Mouse (Mus musculus) adipocyte (in vitro differentiated cells): ENCODE measurements around the gene Slc2a4.
"Not testable (repeated sequence)": the region's sequence is repeated elsewhere in the genome, so short reads cannot be mapped to it uniquely, and the experiment has no call there.

Experiments used
- DNase-seq: peaks from one replicate; pipeline ENCODE4 v3.0.0-alpha.2; 2016; ENCODE audit warnings: low spot score

The Slc2a4 gene

DNA sequence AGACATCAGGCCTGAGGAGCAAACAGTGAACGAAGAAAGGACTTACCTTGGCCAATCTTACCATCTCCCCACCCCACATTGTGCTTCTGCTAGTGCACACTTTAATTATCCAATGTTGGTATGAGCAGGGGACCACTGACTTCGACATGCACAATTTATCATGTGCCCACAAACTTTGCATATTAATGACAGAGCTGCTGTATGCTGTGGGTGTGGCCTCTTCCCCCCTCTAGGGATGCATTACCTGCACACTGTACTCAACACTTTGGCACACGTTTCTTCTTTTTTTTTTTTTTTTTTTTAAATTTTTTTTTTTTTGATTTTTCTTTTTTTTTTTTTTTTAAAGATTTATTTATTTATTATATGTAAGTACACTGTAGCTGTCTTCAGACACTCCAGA is 22.8 kb upstream of the Slc2a4 start:
- DNase-seq = no peak

DNA sequence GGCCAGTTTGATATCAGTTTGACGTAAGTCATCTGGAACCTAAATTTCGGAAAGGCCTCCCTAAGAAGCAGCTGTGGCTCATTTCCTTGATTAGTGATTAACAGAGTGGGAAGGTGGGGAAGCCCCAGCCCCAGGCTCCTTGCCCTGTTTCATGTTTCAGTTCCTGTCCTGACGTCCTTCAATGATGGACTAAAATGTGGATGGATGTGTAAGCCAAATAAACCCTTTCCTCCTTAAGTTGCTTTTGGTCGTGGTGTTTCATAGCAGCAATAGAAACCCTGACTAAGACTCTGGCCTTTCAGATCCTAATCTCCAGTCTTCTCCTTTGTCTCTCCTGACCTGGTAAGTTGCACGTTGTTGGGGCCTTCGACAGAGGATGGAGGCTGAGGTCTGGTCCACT is 22.2 kb upstream of the Slc2a4 start:
- DNase-seq = no peak

DNA sequence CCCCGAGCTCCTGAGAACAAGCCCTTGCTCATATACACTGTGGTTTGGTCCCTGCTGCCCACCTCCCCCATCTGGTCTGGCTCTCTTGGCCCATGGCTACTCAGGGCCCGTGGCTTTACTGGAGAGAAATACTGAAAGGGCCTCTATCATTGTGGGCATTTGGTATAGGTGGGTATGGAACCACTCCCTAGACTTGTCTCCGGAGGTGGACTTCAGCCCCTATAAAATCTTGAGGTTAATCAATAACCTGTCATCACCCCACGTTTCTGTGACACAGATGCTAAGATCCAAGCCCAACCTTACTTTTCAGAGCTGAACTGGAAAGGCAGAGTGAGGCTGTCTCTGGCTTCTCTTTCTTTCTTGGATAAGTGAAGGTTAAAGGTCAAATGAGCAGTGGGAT is 20.8 kb upstream of the Slc2a4 start:
- DNase-seq = no peak

- DNase-seq = no peak
These were observed 19.0 kb upstream of the Slc2a4 start for GRCm38 (mm10) chr11:69966860-69967517.

GRCm38 (mm10) chr11:69966006-69966859 is 18.2 kb upstream of the Slc2a4 start:
- DNase-seq = no peak

DNA sequence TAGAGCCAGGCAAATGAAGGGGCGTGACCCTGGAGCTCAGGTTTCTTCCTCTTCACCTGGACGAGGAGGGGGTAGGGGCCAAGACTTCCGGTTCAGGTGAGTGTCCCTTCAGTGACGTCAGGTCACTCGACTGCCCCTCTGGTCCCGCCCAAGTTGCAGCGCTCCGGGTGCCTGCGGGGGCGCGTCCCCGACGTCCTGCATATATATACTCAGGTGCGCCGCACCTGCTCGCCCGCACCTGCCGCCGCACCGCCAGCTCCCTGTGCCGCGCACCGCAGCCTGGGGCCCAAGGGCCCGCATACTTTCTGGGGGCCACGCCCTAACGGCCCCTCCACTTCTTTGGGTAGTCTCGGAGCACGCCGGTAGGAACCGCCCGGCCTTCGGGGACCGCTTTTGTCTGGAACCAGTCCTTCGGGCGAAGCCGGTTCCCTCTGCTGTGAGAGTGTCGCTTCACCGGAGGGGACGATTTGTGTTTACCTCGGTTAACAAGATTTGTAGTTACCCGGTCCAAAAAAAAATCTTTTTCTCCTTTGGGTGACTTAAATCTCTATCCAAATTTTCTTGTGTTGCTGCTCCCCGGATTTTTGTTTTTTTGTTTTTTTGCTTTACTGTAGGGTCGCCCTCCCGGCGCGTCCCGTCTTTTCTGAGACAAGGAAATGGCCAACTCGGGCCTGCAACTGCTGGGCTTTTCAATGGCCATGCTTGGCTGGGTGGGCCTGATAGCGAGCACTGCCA is 17.4 kb upstream of the Slc2a4 start:
- no peak for DNase-seq

DNA sequence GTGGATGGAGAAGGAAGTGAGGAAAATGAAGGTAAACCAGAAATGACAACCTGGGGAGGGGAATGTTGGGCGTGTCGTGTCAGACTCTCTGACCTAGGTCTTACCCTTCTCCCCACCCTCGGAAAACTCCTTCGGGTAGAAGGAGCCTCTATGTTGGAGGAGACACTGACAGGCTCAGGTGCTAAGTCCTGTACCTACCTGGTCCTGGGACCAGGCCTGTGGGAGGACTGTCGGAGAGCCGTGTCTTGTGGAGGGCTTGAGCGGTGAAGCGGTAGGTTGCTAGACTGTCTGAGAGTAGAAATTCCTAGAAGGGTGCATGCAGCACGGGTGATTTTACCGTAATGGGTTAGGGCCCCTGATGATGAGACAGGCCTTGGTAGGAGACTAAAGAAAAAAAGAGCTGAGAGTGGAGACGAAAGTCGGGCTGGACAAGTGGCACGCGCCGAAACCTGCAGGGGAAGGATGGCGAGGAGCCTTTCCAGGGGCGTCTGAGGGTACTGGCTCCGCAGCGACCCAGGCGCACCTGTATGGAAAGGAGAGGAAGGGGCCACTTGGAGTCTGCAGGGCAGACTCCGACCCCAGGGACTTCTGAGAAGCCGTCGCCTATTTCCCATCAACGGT is 16.8 kb upstream of the Slc2a4 start, which contains the start of gene Cldn7:
Gene Cldn7, plus strand, starts transcription at position 130 of the 621 bp plus-strand sequence.
- no peak for DNase-seq

DNA sequence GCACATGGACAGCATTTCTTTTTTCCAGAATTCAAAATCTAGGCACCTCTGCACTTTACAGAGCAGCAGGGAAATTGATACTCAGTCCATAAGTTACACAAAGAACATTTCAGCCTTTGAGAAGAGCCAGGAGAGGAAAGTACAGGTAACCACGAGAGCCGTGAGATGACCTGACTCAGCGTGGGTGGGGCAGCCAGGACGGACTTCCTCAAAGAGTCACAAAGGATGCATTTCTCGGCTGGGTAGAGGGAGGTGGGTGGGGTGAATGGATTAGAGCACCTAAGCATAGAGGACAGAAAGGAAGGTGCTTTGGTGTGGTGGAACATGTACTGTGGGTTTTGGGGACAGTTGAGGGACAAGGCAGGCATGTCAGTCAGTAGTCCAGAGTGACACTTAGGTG is 13.9 kb upstream of the Slc2a4 start:
- DNase-seq = no peak

- no peak for DNase-seq
These were observed 12.6 kb upstream of the Slc2a4 start for GRCm38 (mm10) chr11:69960616-69961015.

DNA sequence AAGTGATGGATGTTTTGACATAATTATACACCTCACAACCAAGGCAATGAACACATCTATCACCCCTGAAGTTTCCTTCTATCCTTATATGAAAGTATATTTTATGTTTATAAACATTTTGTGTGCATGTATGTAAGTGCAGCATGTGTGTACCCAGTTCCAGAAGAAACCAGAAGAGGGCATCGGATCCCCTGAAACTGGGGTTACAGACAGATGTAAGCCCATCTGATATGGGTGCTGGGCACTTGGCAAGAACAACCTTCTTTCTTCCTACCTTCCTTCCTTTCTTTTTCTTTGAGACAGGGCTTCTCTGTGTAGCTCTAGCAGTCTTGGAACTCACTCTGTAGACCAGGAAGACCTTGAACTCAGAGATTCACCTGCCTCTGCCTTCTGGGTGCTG is 8.2 kb upstream of the Slc2a4 start:
- no peak for DNase-seq

GRCm38 (mm10) chr11:69955618-69956017 is 7.6 kb upstream of the Slc2a4 start:
- DNase-seq = not testable (repeated sequence)

DNA sequence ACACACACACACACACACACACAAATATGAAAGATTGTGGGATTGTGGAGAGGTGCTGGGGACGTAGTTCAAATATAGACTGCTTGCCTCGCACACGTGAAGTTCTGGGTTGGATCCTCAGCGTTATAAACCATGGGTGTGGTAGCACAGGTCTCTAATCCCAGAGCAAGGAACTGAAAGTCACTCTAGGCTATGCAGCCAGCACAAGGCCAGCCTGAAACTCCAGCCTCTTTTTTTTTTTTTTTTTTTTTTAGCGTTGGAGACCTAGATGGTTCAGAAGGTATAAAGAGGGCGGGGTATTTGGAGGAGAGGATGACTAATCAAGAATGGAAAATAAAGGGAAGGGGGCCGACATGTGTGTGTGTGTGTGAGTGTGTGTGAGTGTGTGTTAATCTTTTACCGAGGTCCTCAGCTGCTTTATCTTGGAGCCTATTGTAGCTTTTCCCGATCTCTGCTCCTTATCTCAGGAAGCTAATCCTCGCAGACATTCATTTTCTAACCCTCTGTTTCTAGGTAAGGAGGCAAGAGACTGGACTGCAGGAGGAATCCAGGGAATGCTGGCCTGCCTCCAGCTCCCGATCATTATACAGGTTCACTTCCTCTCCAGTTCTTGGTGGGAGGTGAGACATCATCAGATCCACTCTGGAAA is 5.4 kb upstream of the Slc2a4 start:
- no peak for DNase-seq

DNA sequence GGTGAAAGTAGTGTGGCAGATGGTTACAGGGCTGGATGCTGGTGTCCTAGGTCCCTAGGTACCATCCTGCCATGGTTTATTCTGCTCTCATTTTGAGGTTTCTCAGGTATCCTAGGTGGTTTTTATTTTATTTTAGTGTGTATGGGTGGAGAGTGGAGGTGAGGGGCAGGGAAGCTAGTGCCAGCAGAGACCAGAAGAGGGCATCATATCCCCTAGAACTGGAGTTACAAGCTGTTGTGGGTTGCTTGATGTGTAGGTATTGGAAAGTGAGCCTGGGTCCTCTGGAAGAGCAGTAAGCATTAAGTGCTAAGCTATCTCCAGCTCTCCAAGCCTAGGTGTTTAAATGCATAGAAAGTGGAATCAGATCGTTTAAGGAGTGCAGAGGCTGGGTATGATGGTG is 4.3 kb upstream of the Slc2a4 start:
- no peak for DNase-seq

DNA sequence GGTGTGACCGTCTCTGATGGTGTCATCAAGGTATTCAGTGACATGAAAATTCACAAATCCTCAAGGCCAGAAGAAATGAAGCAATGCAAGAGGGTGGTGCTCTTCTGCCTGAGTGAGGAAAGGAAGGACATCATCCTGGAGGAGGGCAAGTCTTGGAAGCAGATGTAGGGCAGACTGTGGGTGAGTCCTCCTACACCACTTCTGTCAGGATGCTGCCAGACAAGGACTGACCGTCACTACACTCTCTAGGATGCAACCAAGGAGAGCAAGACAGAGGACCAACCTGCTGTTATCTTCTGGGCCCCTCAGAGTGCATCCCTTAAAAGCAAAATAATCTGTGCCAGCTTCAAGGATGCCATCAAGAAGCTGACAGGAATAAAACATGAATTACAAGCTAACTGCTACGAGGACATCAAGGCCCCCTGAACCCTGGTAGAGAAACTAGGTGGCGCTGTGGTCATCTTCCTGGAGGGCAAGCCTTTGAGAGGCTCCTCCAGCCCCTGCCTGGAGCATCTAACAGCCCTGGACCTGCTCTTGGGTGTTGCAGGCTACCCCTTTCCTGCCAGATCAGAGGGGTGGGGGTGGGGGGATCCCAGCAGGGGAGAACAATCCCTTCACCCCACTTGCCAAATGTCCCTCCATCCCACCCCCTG is 2.9 kb upstream of the Slc2a4 start:
- DNase-seq = no peak

- peak; percentile 91 for DNase-seq
These were observed 769 bp upstream of the Slc2a4 start for GRCm38 (mm10) chr11:69948763-69949150.

GRCm38 (mm10) chr11:69947337-69948065 is 487 bp downstream of the Slc2a4 start:
- DNase-seq = peak; percentile 32

DNA sequence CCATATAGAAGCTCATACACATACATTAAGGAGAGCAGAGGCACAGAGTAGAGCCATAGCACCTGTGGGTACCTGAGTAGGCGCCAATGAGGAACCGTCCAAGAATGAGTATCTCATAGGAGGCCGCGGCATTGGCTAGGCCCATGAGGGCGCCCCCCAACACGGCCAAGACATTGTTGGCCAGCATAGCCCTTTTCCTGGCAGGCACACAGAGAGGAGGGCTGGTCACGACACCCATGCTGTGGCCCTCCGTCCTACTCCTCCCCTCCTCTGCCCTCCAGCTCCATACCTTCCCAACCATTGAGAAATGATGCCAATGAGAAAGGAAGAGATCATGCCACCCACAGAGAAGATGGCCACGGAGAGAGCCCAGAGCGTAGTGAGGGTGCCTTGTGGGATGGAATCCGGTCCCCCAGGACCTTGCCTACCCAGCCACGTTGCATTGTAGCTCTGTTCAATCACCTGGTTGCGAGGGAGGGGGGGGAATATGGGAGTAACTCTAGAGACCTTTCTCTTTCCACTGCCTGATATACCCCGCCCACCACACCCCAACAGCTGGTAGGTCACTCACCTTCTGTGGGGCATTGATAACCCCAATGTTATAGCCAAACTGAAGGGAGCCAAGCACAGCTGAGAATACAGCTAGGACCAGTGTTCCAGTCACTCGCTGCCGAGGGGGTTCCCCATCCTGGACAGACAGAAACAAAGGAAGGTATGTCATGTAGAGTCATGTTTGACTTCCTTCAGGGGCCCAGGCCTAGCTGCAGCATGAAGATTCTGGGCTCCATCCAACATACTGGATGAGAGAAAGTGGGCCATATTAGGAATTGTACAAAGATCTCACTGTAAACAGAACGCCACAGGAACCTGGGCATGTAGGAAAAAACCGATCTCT is 1.7 kb downstream of the Slc2a4 start:
- DNase-seq = no peak

- no peak for DNase-seq
These were observed 2.8 kb downstream of the Slc2a4 start for GRCm38 (mm10) chr11:69945216-69945615.

DNA sequence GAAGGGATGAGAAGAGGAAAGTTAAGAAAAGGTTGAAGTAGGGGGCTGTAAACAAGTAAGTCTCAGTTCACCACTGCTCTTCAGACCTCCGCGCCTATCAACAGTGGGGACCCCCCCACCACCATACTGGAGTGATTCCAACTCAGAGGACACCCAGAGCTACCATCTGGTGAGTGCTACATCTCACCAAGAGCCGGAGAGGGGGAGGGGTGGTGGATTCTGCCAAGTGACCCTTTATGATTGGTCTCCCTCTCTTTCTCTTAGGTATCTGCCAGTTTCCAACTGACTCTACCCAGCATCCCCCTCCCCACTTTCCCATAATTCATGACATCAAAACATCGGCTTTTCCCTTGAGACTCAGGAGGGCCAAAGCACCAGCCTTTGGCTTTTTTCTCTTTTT is 7.0 kb downstream of the Slc2a4 start:
- no peak for DNase-seq

GRCm38 (mm10) chr11:69939731-69940130 is 8.3 kb downstream of the Slc2a4 start:
- no peak for DNase-seq
